Mouse (Mus musculus) stomach, embryonic 15.5 days (tissue): Measurements from ENCODE around the gene Mgat1. TPM values are rescaled to one million over a fixed set of nuclear protein-coding genes. Genes with fewer than 3 reads are reported as not detected.
A peak's percentile ranks its signal among the peaks of the same experiment; 100 is the strongest.
"Not testable (repeated sequence)": the region's sequence is repeated elsewhere in the genome, so short reads cannot be mapped to it uniquely, and the experiment has no call there.

Experiments used
- ATAC-seq: fragments of 200-750 bp; cut with Nextera tagmentation; 2 replicates; pipeline ENCODE4 v1.8.0; 2017; ENCODE audit warnings: low read depth, moderate number of reproducible peaks, moderate TSS enrichment; ENCODE audit not compliant: insufficient read depth, low FRiP score
- H3K27ac ChIP-seq: fragments of 300-500 bp; sonication (generic); 2 replicates; pipeline ENCODE4 v1.5.1; 2015; ENCODE audit warnings: mild to moderate bottlenecking, inconsistent platforms
- H3K27me3 ChIP-seq: fragments of 300-500 bp; sonication (generic); replicated peaks from 2 replicates; pipeline ENCODE4 v1.6.1; 2015; ENCODE audit warnings: inconsistent platforms
- H3K36me3 ChIP-seq: fragments of 300-500 bp; sonication (generic); 2 replicates; pipeline ENCODE4 v1.6.1; 2015; ENCODE audit warnings: inconsistent platforms
- H3K4me1 ChIP-seq: fragments of 300-500 bp; sonication (generic); 2 replicates; pipeline ENCODE4 v1.6.1; 2015; ENCODE audit warnings: inconsistent platforms
- H3K4me2 ChIP-seq: fragments of 300-500 bp; sonication (generic); 2 replicates; pipeline ENCODE4 v1.6.1; 2015; ENCODE audit warnings: mild to moderate bottlenecking, inconsistent platforms
- H3K4me3 ChIP-seq: fragments of 300-500 bp; sonication (generic); replicated peaks from 2 replicates; pipeline ENCODE4 v1.5.1; 2015; ENCODE audit warnings: inconsistent platforms
- H3K9ac ChIP-seq: fragments of 300-500 bp; sonication (generic); 2 replicates; pipeline ENCODE4 v1.6.1; 2015; ENCODE audit warnings: inconsistent platforms
- H3K9me3 ChIP-seq: fragments of 300-500 bp; sonication (generic); 2 replicates; pipeline ENCODE4 v1.6.1; 2016; ENCODE audit warnings: inconsistent platforms
- WGBS: fragments of 180-500 bp; shearing (Covaris S2); methylation state at CpG from one replicate; pipeline ENCODE4 v1.1.7; 2015; 5-methylcytosine and 5-hydroxymethylcytosine counted together
- polyA plus RNA-seq: library from polyadenylated mRNA; unstranded; fragments of >200 nt; fragmentation: Nextera tagmentation; extraction: Ambion mirVana; gene quantifications from 2 replicates; pipeline ENCODE4 v1.2.1, GENCODE M21; 2015

Gene Mgat1
- polyA plus RNA-seq, result 59.3 and 59.9 TPM in 2 replicates

GRCm38 (mm10) chr11:49243727-49244594, at the start of gene Mgat1:
Gene Mgat1, plus strand, starts transcription at chr11:49244191.
- peaks cover 38% of the 10 kb centered on the region for H3K4me1 ChIP-seq
- ATAC-seq, result peak; percentile 94
- no peak within 1 kb of the TSS for H3K9ac ChIP-seq
- no peaks in the 10 kb centered on the region for H3K36me3 ChIP-seq
- peak within 1 kb of the TSS; percentile 70 for H3K4me2 ChIP-seq
- H3K27ac ChIP-seq, result peak within 1 kb of the TSS; percentile 96
- peak within 1 kb of the TSS; percentile 61 for H3K4me3 ChIP-seq
- no peaks in the 10 kb centered on the region for H3K9me3 ChIP-seq
- WGBS, result under 1% methylated on average over 50 of the region's 60 CpGs
- H3K27me3 ChIP-seq, result no peaks in the 10 kb centered on the region

- H3K4me1 ChIP-seq, ATAC-seq, H3K27ac ChIP-seq, H3K4me2 ChIP-seq, H3K36me3 ChIP-seq, H3K4me3 ChIP-seq, H3K9ac ChIP-seq, H3K9me3 ChIP-seq, H3K27me3 ChIP-seq: not testable (repeated sequence)
- WGBS, result 92% methylated on average over 9 of the region's 9 CpGs
Measured at GRCm38 (mm10) chr11:49194771-49195170, 49.2 kb upstream of the Mgat1 start.

GRCm38 (mm10) chr11:49195819-49196322, 48.1 kb upstream of the Mgat1 start:
- no peak overlapping the region for H3K9ac ChIP-seq
- 85% methylated on average over 7 of the region's 7 CpGs for WGBS
- H3K36me3 ChIP-seq, result no peaks in the 10 kb centered on the region
- H3K27me3 ChIP-seq, result no peaks in the 10 kb centered on the region
- no peak for ATAC-seq
- H3K27ac ChIP-seq, result no peak overlapping the region
- no peaks in the 10 kb centered on the region for H3K4me1 ChIP-seq
- no peaks in the 10 kb centered on the region for H3K9me3 ChIP-seq
- H3K4me3 ChIP-seq, result no peak overlapping the region
- no peak overlapping the region for H3K4me2 ChIP-seq

GRCm38 (mm10) chr11:49200666-49201065, 43.3 kb upstream of the Mgat1 start:
- Histone ChIP-seq H3K4me1 (peaks cover 3% of the 10 kb centered on the region; the same call in 1 of the 2 replicates), H3K36me3 (no peaks in the 10 kb centered on the region), H3K9me3 (no peaks in the 10 kb centered on the region), H3K4me2 (no peak overlapping the region), H3K27me3 (no peaks in the 10 kb centered on the region), H3K9ac (no peak overlapping the region), H3K4me3 (no peak overlapping the region), H3K27ac (no peak overlapping the region)
- no peak for ATAC-seq

- no peak for ATAC-seq
- H3K4me2 ChIP-seq, result no peak overlapping the region
- peaks cover 3% of the 10 kb centered on the region; the same call in 1 of the 2 replicates for H3K4me1 ChIP-seq
Measured at GRCm38 (mm10) chr11:49201142-49201541, 42.8 kb upstream of the Mgat1 start.

GRCm38 (mm10) chr11:49202071-49202470, 41.9 kb upstream of the Mgat1 start:
- Histone ChIP-seq H3K27me3 (no peaks in the 10 kb centered on the region), H3K36me3 (no peaks in the 10 kb centered on the region), H3K9me3 (no peaks in the 10 kb centered on the region), H3K4me3 (peak overlapping the region; percentile 85), H3K9ac (no peak overlapping the region), H3K27ac (peak overlapping the region; percentile 99; the same call in 1 of the 2 replicates), H3K4me2 (peak overlapping the region; percentile 62), H3K4me1 (peaks cover 3% of the 10 kb centered on the region; the same call in 1 of the 2 replicates)
- no peak for ATAC-seq
- 51% methylated on average over 2 of the region's 2 CpGs for WGBS

More at GRCm38 (mm10) chr11:49201142-49201541, 42.8 kb upstream of the Mgat1 start:
- Histone ChIP-seq H3K9me3 (no peaks in the 10 kb centered on the region), H3K36me3 (no peaks in the 10 kb centered on the region), H3K27ac (no peak overlapping the region), H3K9ac (no peak overlapping the region), H3K4me3 (no peak overlapping the region), H3K27me3 (no peaks in the 10 kb centered on the region)

GRCm38 (mm10) chr11:49202523-49203061, 41.4 kb upstream of the Mgat1 start:
- Histone ChIP-seq H3K27me3 (no peaks in the 10 kb centered on the region), H3K4me1 (peaks cover 3% of the 10 kb centered on the region; the same call in 1 of the 2 replicates), H3K4me2 (peak overlapping the region; percentile 62), H3K27ac (peak overlapping the region; percentile 99), H3K4me3 (peak overlapping the region; percentile 85), H3K9me3 (no peaks in the 10 kb centered on the region), H3K9ac (peak overlapping the region; percentile 93), H3K36me3 (no peaks in the 10 kb centered on the region)
- WGBS, result 2% methylated on average over 10 of the region's 10 CpGs
- ATAC-seq, result peak; percentile 12; the same call in 1 of the 2 replicates

GRCm38 (mm10) chr11:49203129-49203768, 40.7 kb upstream of the Mgat1 start, which contains the start of gene Zfp62:
Gene Zfp62, plus strand, starts transcription at chr11:49203292.
- Histone ChIP-seq H3K36me3 (no peaks in the 10 kb centered on the region), H3K27ac (peak within 1 kb of the TSS; percentile 99), H3K4me2 (peak within 1 kb of the TSS; percentile 62), H3K9me3 (no peaks in the 10 kb centered on the region), H3K4me1 (peaks cover 3% of the 10 kb centered on the region; the same call in 1 of the 2 replicates), H3K9ac (peak within 1 kb of the TSS; percentile 93), H3K27me3 (no peaks in the 10 kb centered on the region), H3K4me3 (peak within 1 kb of the TSS; percentile 85)
- under 1% methylated on average over 46 of the region's 47 CpGs for WGBS
- peak; percentile 88 for ATAC-seq

GRCm38 (mm10) chr11:49203771-49204497, 40.1 kb upstream of the Mgat1 start:
- ATAC-seq, result peak; percentile 61
- H3K4me3 ChIP-seq, result peak overlapping the region; percentile 85
- H3K9ac ChIP-seq, result peak overlapping the region; percentile 93
- peaks cover 3% of the 10 kb centered on the region; the same call in 1 of the 2 replicates for H3K4me1 ChIP-seq
- H3K36me3 ChIP-seq, result no peaks in the 10 kb centered on the region
- peak overlapping the region; percentile 99 for H3K27ac ChIP-seq
- WGBS, result under 1% methylated on average over 24 of the region's 24 CpGs
- no peaks in the 10 kb centered on the region for H3K9me3 ChIP-seq
- H3K27me3 ChIP-seq, result no peaks in the 10 kb centered on the region
- H3K4me2 ChIP-seq, result peak overlapping the region; percentile 62

- WGBS, result 78% methylated on average over 6 of the region's 6 CpGs
Measured at GRCm38 (mm10) chr11:49205080-49205590, 38.9 kb upstream of the Mgat1 start.

GRCm38 (mm10) chr11:49207495-49207894, 36.5 kb upstream of the Mgat1 start:
- Histone ChIP-seq H3K9me3 (no peaks in the 10 kb centered on the region), H3K4me3 (no peak overlapping the region), H3K4me1 (peaks cover 3% of the 10 kb centered on the region; the same call in 1 of the 2 replicates), H3K36me3 (no peaks in the 10 kb centered on the region), H3K27ac (no peak overlapping the region), H3K27me3 (no peaks in the 10 kb centered on the region), H3K9ac (no peak overlapping the region), H3K4me2 (no peak overlapping the region)
- no peak for ATAC-seq
- WGBS, result 93% methylated on average over 1 of the region's 1 CpGs

More at GRCm38 (mm10) chr11:49205080-49205590, 38.9 kb upstream of the Mgat1 start:
- no peak for ATAC-seq
- Histone ChIP-seq H3K9ac (no peak overlapping the region), H3K36me3 (no peaks in the 10 kb centered on the region), H3K9me3 (no peaks in the 10 kb centered on the region), H3K27ac (no peak overlapping the region), H3K4me1 (peaks cover 3% of the 10 kb centered on the region; the same call in 1 of the 2 replicates), H3K4me3 (no peak overlapping the region), H3K4me2 (0 out of 2 replicates have a peak overlapping the region, but pooled peaks have one; percentile 62), H3K27me3 (no peaks in the 10 kb centered on the region)
